Mouse (Mus musculus) cerebellum, adult 11 months (tissue): ENCODE measurements around the gene Alpk1.
"Not testable (repeated sequence)": the region's sequence is repeated elsewhere in the genome, so short reads cannot be mapped to it uniquely, and the experiment has no call there.

Experiments used
- DNase-seq: peaks from one replicate; pipeline ENCODE4 v3.0.0; 2022

The Alpk1 gene

GRCm38 (mm10) chr3:127789500-127790191, 9.3 kb upstream of the Alpk1 start, which contains the start of gene Tifa:
Gene Tifa (plus strand): TSS chr3:127789805.
- peak; percentile 31 for DNase-seq

GRCm38 (mm10) chr3:127788919-127789318, 8.6 kb upstream of the Alpk1 start:
- no peak for DNase-seq

GRCm38 (mm10) chr3:127788038-127788437, 7.7 kb upstream of the Alpk1 start:
- no peak for DNase-seq

- DNase-seq, result no peak
These were observed 6.7 kb upstream of the Alpk1 start for GRCm38 (mm10) chr3:127787032-127787431.

GRCm38 (mm10) chr3:127783680-127784079, 3.4 kb upstream of the Alpk1 start:
- DNase-seq, result not testable (repeated sequence)

GRCm38 (mm10) chr3:127782921-127783320, 2.6 kb upstream of the Alpk1 start:
- no peak for DNase-seq

GRCm38 (mm10) chr3:127780921-127781320, 594 bp upstream of the Alpk1 start:
- no peak for DNase-seq

GRCm38 (mm10) chr3:127769146-127769545, 11.2 kb downstream of the Alpk1 start:
- DNase-seq, result no peak

- no peak for DNase-seq
These were observed 14.4 kb downstream of the Alpk1 start for GRCm38 (mm10) chr3:127765971-127766370.

- no peak for DNase-seq
These were observed 15.8 kb downstream of the Alpk1 start for GRCm38 (mm10) chr3:127764541-127764940.

GRCm38 (mm10) chr3:127763076-127763612, 17.2 kb downstream of the Alpk1 start:
- DNase-seq, result peak; percentile 23

- DNase-seq, result no peak
These were observed 17.9 kb downstream of the Alpk1 start for GRCm38 (mm10) chr3:127762403-127762802.

GRCm38 (mm10) chr3:127759212-127759611, 21.1 kb downstream of the Alpk1 start:
- DNase-seq, result no peak

GRCm38 (mm10) chr3:127758806-127759205, 21.5 kb downstream of the Alpk1 start:
- no peak for DNase-seq

GRCm38 (mm10) chr3:127757886-127758301, 22.4 kb downstream of the Alpk1 start:
- DNase-seq, result no peak

- DNase-seq, result no peak
These were observed 23.9 kb downstream of the Alpk1 start for GRCm38 (mm10) chr3:127756458-127756857.

- DNase-seq, result no peak
These were observed 30.3 kb downstream of the Alpk1 start for GRCm38 (mm10) chr3:127749981-127750562.

GRCm38 (mm10) chr3:127749266-127749665, 31.1 kb downstream of the Alpk1 start:
- no peak for DNase-seq

- no peak for DNase-seq
These were observed 31.7 kb downstream of the Alpk1 start for GRCm38 (mm10) chr3:127748644-127749043.

- DNase-seq, result no peak
These were observed 34.3 kb downstream of the Alpk1 start for GRCm38 (mm10) chr3:127745911-127746640.

- no peak for DNase-seq
These were observed 34.8 kb downstream of the Alpk1 start for GRCm38 (mm10) chr3:127745504-127745903.

- no peak for DNase-seq
These were observed 36.5 kb downstream of the Alpk1 start for GRCm38 (mm10) chr3:127743614-127744365.

GRCm38 (mm10) chr3:127741473-127741872, 38.9 kb downstream of the Alpk1 start:
- no peak for DNase-seq
